Mouse (Mus musculus) hindbrain, embryonic 16.5 days (tissue): ENCODE measurements at regions not wholly inside any gene's neighbourhood (a gene's known extent, or its start where the extent isn't known, plus 50 kb on each side); places are given as distances from the start of the nearest gene placed in this dataset.

Experiments used
- ATAC-seq: fragments of 200-750 bp; cut with Nextera tagmentation; 2 replicates; pipeline ENCODE4 v1.8.0; 2017; ENCODE audit warnings: moderate TSS enrichment, moderate library complexity
- H3K27ac ChIP-seq: fragments of 300-500 bp; sonication (generic); 2 replicates; pipeline ENCODE4 v1.5.1; 2014; ENCODE audit warnings: low read depth, mild to moderate bottlenecking, control low read depth, low read length, moderate library complexity
- H3K27me3 ChIP-seq: fragments of 300-500 bp; sonication (generic); replicated peaks from 2 replicates; pipeline ENCODE4 v1.6.1; 2014; ENCODE audit warnings: low read length; ENCODE audit not compliant: control insufficient read depth, insufficient read depth
- H3K36me3 ChIP-seq: fragments of 300-500 bp; sonication (generic); 2 replicates; pipeline ENCODE4 v1.6.1; 2014; ENCODE audit warnings: mild to moderate bottlenecking, low read length, moderate library complexity, mixed read lengths; ENCODE audit not compliant: control insufficient read depth, insufficient read depth
- H3K4me1 ChIP-seq: fragments of 300-500 bp; sonication (generic); 2 replicates; pipeline ENCODE4 v1.6.1; 2014; ENCODE audit warnings: low read depth, low read length; ENCODE audit not compliant: control insufficient read depth, insufficient read depth
- H3K4me2 ChIP-seq: fragments of 300-500 bp; sonication (generic); 2 replicates; pipeline ENCODE4 v1.6.1; 2014; ENCODE audit warnings: mild to moderate bottlenecking, low read length, control low read depth, moderate library complexity
- H3K4me3 ChIP-seq: fragments of 300-500 bp; sonication (generic); 2 replicates; pipeline ENCODE4 v1.5.1; 2014; ENCODE audit warnings: mild to moderate bottlenecking, low read length, control low read depth, moderate library complexity
- H3K9ac ChIP-seq: fragments of 300-500 bp; sonication (generic); 2 replicates; pipeline ENCODE4 v1.6.1; 2014; ENCODE audit warnings: low read depth, mild to moderate bottlenecking, control low read depth, low read length, moderate library complexity
- H3K9me3 ChIP-seq: fragments of 300-500 bp; sonication (generic); 2 replicates; pipeline ENCODE4 v1.6.1; 2014; ENCODE audit warnings: mild to moderate bottlenecking, low read length, moderate library complexity; ENCODE audit not compliant: control insufficient read depth
- WGBS: fragments of 180-500 bp; shearing (Covaris S2); extraction: QIAGEN DNeasy Blood & Tissue Kit; methylation state at CpG from one replicate; pipeline ENCODE4 v1.1.7; 2014; 5-methylcytosine and 5-hydroxymethylcytosine counted together

GRCm38 (mm10) chr4:89621260-89621659, 58.0 kb upstream of the Dmrta1 start:
- ATAC-seq = no peak
- Histone ChIP-seq H3K4me2 (no peak overlapping the region), H3K9ac (no peak overlapping the region), H3K27ac (no peak overlapping the region), H3K36me3 (no peaks in the 10 kb centered on the region), H3K4me3 (no peak overlapping the region), H3K27me3 (no peaks in the 10 kb centered on the region), H3K9me3 (no peaks in the 10 kb centered on the region), H3K4me1 (no peaks in the 10 kb centered on the region)
- 64% methylated on average over 7 of the region's 7 CpGs for WGBS

- ATAC-seq = no peak
- H3K27me3 ChIP-seq = no peaks in the 10 kb centered on the region
- H3K27ac ChIP-seq = no peak overlapping the region
- no peak overlapping the region for H3K4me3 ChIP-seq
- H3K9ac ChIP-seq = no peak overlapping the region
- H3K9me3 ChIP-seq = no peaks in the 10 kb centered on the region
- H3K36me3 ChIP-seq = no peaks in the 10 kb centered on the region
- no peaks in the 10 kb centered on the region for H3K4me1 ChIP-seq
- no peak overlapping the region for H3K4me2 ChIP-seq
- WGBS = 47% methylated on average over 1 of the region's 1 CpGs
These were observed 74.5 kb upstream of the Dmrta1 start for GRCm38 (mm10) chr4:89604721-89605120.

GRCm38 (mm10) chr4:89575529-89575928, 103.7 kb upstream of the Dmrta1 start:
- ATAC-seq = peak; percentile 80; the same call in 1 of the 2 replicates
- H3K4me1 ChIP-seq = no peaks in the 10 kb centered on the region
- WGBS = 19% methylated on average over 10 of the region's 10 CpGs
- H3K36me3 ChIP-seq = no peaks in the 10 kb centered on the region
- H3K4me2 ChIP-seq = no peak overlapping the region
- H3K9me3 ChIP-seq = no peaks in the 10 kb centered on the region
- H3K4me3 ChIP-seq = no peak overlapping the region
- H3K27ac ChIP-seq = no peak overlapping the region
- H3K27me3 ChIP-seq = no peaks in the 10 kb centered on the region
- H3K9ac ChIP-seq = no peak overlapping the region

- 75% methylated on average over 7 of the region's 7 CpGs for WGBS
These were observed 124.3 kb upstream of the Dmrta1 start for GRCm38 (mm10) chr4:89554711-89555466.

GRCm38 (mm10) chr4:89552556-89552955, 126.7 kb upstream of the Dmrta1 start:
- H3K9me3 ChIP-seq = no peaks in the 10 kb centered on the region
- no peak for ATAC-seq
- 76% methylated on average over 6 of the region's 6 CpGs for WGBS
- no peak overlapping the region for H3K9ac ChIP-seq
- H3K4me2 ChIP-seq = no peak overlapping the region
- no peak overlapping the region for H3K4me3 ChIP-seq
- no peaks in the 10 kb centered on the region for H3K36me3 ChIP-seq
- H3K27me3 ChIP-seq = no peaks in the 10 kb centered on the region
- H3K27ac ChIP-seq = no peak overlapping the region
- no peaks in the 10 kb centered on the region for H3K4me1 ChIP-seq

More at GRCm38 (mm10) chr4:89554711-89555466, 124.3 kb upstream of the Dmrta1 start:
- Histone ChIP-seq H3K9me3 (no peaks in the 10 kb centered on the region), H3K9ac (no peak overlapping the region), H3K36me3 (no peaks in the 10 kb centered on the region), H3K4me3 (no peak overlapping the region), H3K27me3 (no peaks in the 10 kb centered on the region), H3K4me1 (no peaks in the 10 kb centered on the region), H3K27ac (no peak overlapping the region), H3K4me2 (no peak overlapping the region)
- ATAC-seq = no peak

- Histone ChIP-seq H3K36me3 (no peaks in the 10 kb centered on the region), H3K4me3 (no peak overlapping the region), H3K27ac (no peak overlapping the region), H3K27me3 (no peaks in the 10 kb centered on the region), H3K9me3 (no peaks in the 10 kb centered on the region), H3K4me1 (no peaks in the 10 kb centered on the region), H3K9ac (no peak overlapping the region), H3K4me2 (no peak overlapping the region)
- WGBS = 82% methylated on average over 2 of the region's 2 CpGs
- no peak for ATAC-seq
These were observed 128.7 kb upstream of the Dmrta1 start for GRCm38 (mm10) chr4:89550515-89550914.

GRCm38 (mm10) chr4:89532462-89532861, 146.8 kb upstream of the Dmrta1 start:
- no peak overlapping the region for H3K4me2 ChIP-seq
- 11% methylated on average over 4 of the region's 4 CpGs for WGBS
- H3K36me3 ChIP-seq = no peaks in the 10 kb centered on the region
- H3K4me1 ChIP-seq = no peaks in the 10 kb centered on the region
- no peaks in the 10 kb centered on the region for H3K9me3 ChIP-seq
- no peak overlapping the region for H3K27ac ChIP-seq
- no peak overlapping the region for H3K9ac ChIP-seq
- no peaks in the 10 kb centered on the region; the same call in 1 of the 2 replicates for H3K27me3 ChIP-seq
- peak; percentile 61 for ATAC-seq
- H3K4me3 ChIP-seq = no peak overlapping the region

GRCm38 (mm10) chr4:89530050-89530911, 149.0 kb upstream of the Dmrta1 start:
- Histone ChIP-seq H3K4me2 (no peak overlapping the region), H3K36me3 (no peaks in the 10 kb centered on the region), H3K27ac (no peak overlapping the region), H3K9ac (no peak overlapping the region), H3K4me3 (no peak overlapping the region), H3K4me1 (no peaks in the 10 kb centered on the region), H3K9me3 (no peaks in the 10 kb centered on the region), H3K27me3 (peaks cover 7% of the 10 kb centered on the region)
- ATAC-seq = no peak
- WGBS = 86% methylated on average over 5 of the region's 5 CpGs

- ATAC-seq = no peak
- Histone ChIP-seq H3K4me1 (no peaks in the 10 kb centered on the region), H3K9me3 (no peaks in the 10 kb centered on the region), H3K9ac (no peak overlapping the region), H3K4me2 (no peak overlapping the region), H3K36me3 (no peaks in the 10 kb centered on the region), H3K27ac (no peak overlapping the region), H3K27me3 (peaks cover 14% of the 10 kb centered on the region), H3K4me3 (no peak overlapping the region)
- WGBS = 76% methylated on average over 1 of the region's 1 CpGs
These were observed 151.3 kb upstream of the Dmrta1 start for GRCm38 (mm10) chr4:89527966-89528365.
